Mouse (Mus musculus) ES-Bruce4 (cell line): Measurements from ENCODE around the gene Inpp5e.

ENCODE experiments used
- CTCF ChIP-seq: IDR thresholded peaks from one replicate; pipeline ENCODE4 v1.8.1; 2011; ENCODE audit warnings: low read depth, low read length
- EP300 ChIP-seq: IDR thresholded peaks from 2 replicates; pipeline ENCODE4 v1.6.1; 2011; ENCODE audit warnings: low read depth, low read length; ENCODE audit not compliant: insufficient read depth
- POLR2A ChIP-seq: IDR thresholded peaks from one replicate; pipeline ENCODE4 v1.8.1; 2011; ENCODE audit warnings: low read length; ENCODE audit not compliant: insufficient read depth

DNA sequence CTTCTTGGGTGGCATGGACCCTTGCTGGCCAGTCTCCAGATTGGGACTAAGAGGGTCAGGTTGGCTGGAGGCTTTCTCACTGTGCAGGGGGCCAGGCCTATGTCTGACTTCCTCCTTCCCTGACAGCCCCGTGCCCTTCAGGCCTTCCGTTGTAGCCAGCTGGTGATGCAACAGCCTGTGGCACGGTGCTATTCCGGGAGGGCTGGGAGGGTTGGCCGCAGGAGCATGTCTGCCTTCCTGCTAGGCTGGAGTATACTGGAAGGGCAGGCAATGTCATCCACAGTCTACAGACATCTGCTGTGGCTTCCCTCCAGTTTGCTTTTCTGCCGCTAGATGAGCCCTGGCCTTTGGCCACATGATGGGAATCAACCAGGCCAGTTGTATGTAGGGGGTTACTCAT lies 49.0 kb downstream of the Inpp5e start:
- no peak for TF ChIP-seq CTCF
- TF ChIP-seq POLR2A, result no peak
- TF ChIP-seq EP300, result no peak
